Mouse (Mus musculus): Measurements from ENCODE around the gene Coro7. TPM values are rescaled to one million over a fixed set of nuclear protein-coding genes. Genes with fewer than 3 reads are reported as not detected.

Coro7 gene
- polyA plus RNA-seq, 1 experiment = 6.0 TPM

- peaks cover 62% of the 10 kb centered on the region for H3K79me2 ChIP-seq (ENCODE audit: control insufficient read depth, insufficient read depth)
- peaks cover 7% of the 10 kb centered on the region for H3K36me3 ChIP-seq (ENCODE audit: control insufficient read depth, insufficient read depth)
- TF ChIP-seq FOSL1 (IDR thresholded peaks at IDR 0.05; ENCODE audit: insufficient read depth, low read length, poor library complexity, severe bottlenecking) = no peak
- TF ChIP-seq MYOG (IDR thresholded peaks at IDR 0.05; ENCODE audit: control insufficient read depth, extremely low read depth, insufficient read length) = no peak
- peak; percentile 40 for TF ChIP-seq CTCF (IDR thresholded peaks at IDR 0.05; ENCODE audit: control insufficient read depth, insufficient read depth, insufficient read length)
- H3K27me3 ChIP-seq (ENCODE audit: control insufficient read depth, insufficient read depth, insufficient read length) = no peaks in the 10 kb centered on the region
- peak overlapping the region; percentile 61 for H3K4me3 ChIP-seq (ENCODE audit: insufficient read depth, poor library complexity, severe bottlenecking)
- peaks cover 40% of the 10 kb centered on the region for H3K79me3 ChIP-seq (ENCODE audit: low read depth)
- H3ac ChIP-seq (ENCODE audit: control insufficient read depth, insufficient read length, low read depth) = peak overlapping the region; percentile 32
Observed at GRCm38 (mm10) chr16:4592909-4593875, 86.4 kb downstream of the Coro7 start.

GRCm38 (mm10) chr16:4590236-4590635 lies 89.3 kb downstream of the Coro7 start:
- Histone ChIP-seq H3K4me3 (ENCODE audit: insufficient read depth, poor library complexity, severe bottlenecking) (no peak overlapping the region), H3K27me3 (ENCODE audit: control insufficient read depth, insufficient read depth, insufficient read length) (no peaks in the 10 kb centered on the region), H3K79me2 (ENCODE audit: control insufficient read depth, insufficient read depth) (peaks cover 32% of the 10 kb centered on the region), H3K79me3 (ENCODE audit: low read depth) (peaks cover 13% of the 10 kb centered on the region), H3K36me3 (ENCODE audit: control insufficient read depth, insufficient read depth) (no peaks in the 10 kb centered on the region), H3ac (ENCODE audit: control insufficient read depth, insufficient read length, low read depth) (no peak overlapping the region)
- TF ChIP-seq CEBPB (IDR thresholded peaks at IDR 0.05; ENCODE audit: low read depth) (no peak), MYOG (IDR thresholded peaks at IDR 0.05; ENCODE audit: control insufficient read depth, extremely low read depth, insufficient read length) (no peak), MAX (IDR thresholded peaks at IDR 0.05) (no peak)

DNA sequence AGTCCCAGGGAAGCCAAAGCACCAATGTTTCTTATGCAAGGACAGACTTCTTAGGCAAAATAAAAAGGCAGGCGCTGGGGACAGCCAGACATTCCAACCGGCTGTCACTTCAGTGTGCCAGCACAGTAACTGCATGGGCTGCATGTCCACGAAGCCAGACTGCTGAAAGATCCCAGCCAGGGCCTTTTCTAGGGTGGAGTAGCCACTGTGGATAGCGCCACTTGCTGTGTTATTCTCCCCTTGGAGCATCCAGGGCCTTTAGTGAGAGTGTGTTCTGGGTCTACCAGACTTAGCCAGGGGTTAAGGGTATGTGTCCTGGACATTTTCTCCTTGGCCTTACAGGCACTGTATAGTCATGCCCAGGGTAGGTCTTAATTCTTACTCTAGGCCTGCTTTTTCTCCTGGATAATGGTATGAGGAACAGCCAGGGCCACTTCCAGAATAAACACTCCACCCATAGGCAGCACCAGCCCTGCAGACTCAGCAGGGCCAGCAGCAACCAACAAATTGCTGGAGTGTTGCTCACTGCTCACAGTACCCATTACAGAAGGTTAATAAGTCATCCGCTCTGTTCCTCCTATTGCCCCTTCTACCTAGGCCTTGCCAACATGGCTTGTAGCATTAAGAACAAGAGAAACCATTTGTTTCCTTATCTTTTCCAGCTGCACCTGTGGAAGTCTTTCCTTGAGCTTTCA lies 91.9 kb downstream of the Coro7 start:
- Histone ChIP-seq H3K27me3 (ENCODE audit: control insufficient read depth, insufficient read depth, insufficient read length) (no peaks in the 10 kb centered on the region), H3K4me3 (ENCODE audit: insufficient read depth, poor library complexity, severe bottlenecking) (no peak overlapping the region)
- no peak for TF ChIP-seq USF1 (IDR thresholded peaks at IDR 0.05; ENCODE audit: low read depth)
- no peak for TF ChIP-seq CEBPB (IDR thresholded peaks at IDR 0.05; ENCODE audit: low read depth)
- TF ChIP-seq MYOG (IDR thresholded peaks at IDR 0.05; ENCODE audit: control insufficient read depth, extremely low read depth, insufficient read length) = no peak
- TF ChIP-seq MAX (IDR thresholded peaks at IDR 0.05) = no peak
- no peak for TF ChIP-seq CTCF (IDR thresholded peaks at IDR 0.05; ENCODE audit: control insufficient read depth, insufficient read depth, insufficient read length)
- no peak for TF ChIP-seq MYOD1 (IDR thresholded peaks at IDR 0.05; ENCODE audit: control insufficient read depth, insufficient read length, low read depth)
- no peak for TF ChIP-seq FOSL1 (IDR thresholded peaks at IDR 0.05; ENCODE audit: insufficient read depth, low read length, poor library complexity, severe bottlenecking)

DNA sequence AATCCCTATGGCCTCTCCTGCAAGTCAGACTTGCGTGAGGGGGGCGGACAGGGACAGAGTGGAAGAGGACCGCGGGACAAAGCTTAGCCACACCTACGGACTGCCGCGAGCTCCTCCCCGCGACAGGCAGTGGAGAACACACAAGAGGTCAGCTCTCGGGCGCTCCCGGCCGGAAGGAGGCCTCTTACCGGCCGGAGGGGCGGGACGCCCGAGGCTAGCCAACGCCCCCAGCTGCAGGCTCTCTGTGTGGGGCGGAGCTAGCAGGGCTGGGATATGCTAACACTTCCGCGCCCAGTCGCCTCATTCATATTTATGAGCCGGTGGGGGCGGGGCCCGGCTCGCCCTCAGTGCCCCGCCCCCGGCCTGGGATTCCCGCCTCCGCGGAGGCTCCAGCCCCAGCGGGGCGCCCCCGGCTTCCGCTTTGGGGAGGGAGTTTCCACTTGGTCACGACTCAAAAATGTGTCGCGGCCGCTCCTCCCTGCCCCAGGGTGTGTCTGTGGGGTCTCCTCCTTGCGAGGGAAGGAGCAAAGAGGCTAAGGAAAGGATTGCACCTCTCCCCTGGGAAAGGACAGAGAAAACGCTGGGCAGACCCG lies 93.0 kb downstream of the Coro7 start:
- Histone ChIP-seq H3K36me3 (ENCODE audit: control insufficient read depth, insufficient read depth) (no peaks in the 10 kb centered on the region), H3K27me3 (ENCODE audit: control insufficient read depth, insufficient read depth, insufficient read length) (no peaks in the 10 kb centered on the region), H3K79me2 (ENCODE audit: control insufficient read depth, insufficient read depth) (peaks cover under 1% of the 10 kb centered on the region), H3ac (ENCODE audit: control insufficient read depth, insufficient read length, low read depth) (peak overlapping the region; percentile 49), H3K79me3 (ENCODE audit: low read depth) (no peaks in the 10 kb centered on the region), H3K4me3 (ENCODE audit: insufficient read depth, poor library complexity, severe bottlenecking) (peak overlapping the region; percentile 12)
- TF ChIP-seq MYOG (IDR thresholded peaks at IDR 0.05; ENCODE audit: control insufficient read depth, extremely low read depth, insufficient read length) (no peak), CEBPB (IDR thresholded peaks at IDR 0.05; ENCODE audit: low read depth) (no peak)

More for the DNA sequence above, 91.9 kb downstream of the Coro7 start:
- Histone ChIP-seq H3ac (ENCODE audit: control insufficient read depth, insufficient read length, low read depth) (peak overlapping the region; percentile 62), H3K79me2 (ENCODE audit: control insufficient read depth, insufficient read depth) (peaks cover 11% of the 10 kb centered on the region), H3K79me3 (ENCODE audit: low read depth) (peaks cover 7% of the 10 kb centered on the region), H3K36me3 (ENCODE audit: control insufficient read depth, insufficient read depth) (no peaks in the 10 kb centered on the region)

GRCm38 (mm10) chr16:4585642-4586530 lies 93.7 kb downstream of the Coro7 start:
- Histone ChIP-seq H3K79me3 (ENCODE audit: low read depth) (no peaks in the 10 kb centered on the region), H3K27me3 (ENCODE audit: control insufficient read depth, insufficient read depth, insufficient read length) (no peaks in the 10 kb centered on the region), H3ac (ENCODE audit: control insufficient read depth, insufficient read length, low read depth) (peak overlapping the region; percentile 49), H3K79me2 (ENCODE audit: control insufficient read depth, insufficient read depth) (no peaks in the 10 kb centered on the region), H3K4me3 (ENCODE audit: insufficient read depth, poor library complexity, severe bottlenecking) (peak overlapping the region; percentile 12), H3K36me3 (ENCODE audit: control insufficient read depth, insufficient read depth) (no peaks in the 10 kb centered on the region)
- no peak for TF ChIP-seq MAX (IDR thresholded peaks at IDR 0.05)
- TF ChIP-seq MYOG (IDR thresholded peaks at IDR 0.05; ENCODE audit: control insufficient read depth, extremely low read depth, insufficient read length) = no peak
- TF ChIP-seq USF1 (IDR thresholded peaks at IDR 0.05; ENCODE audit: low read depth) = no peak
- no peak for TF ChIP-seq CEBPB (IDR thresholded peaks at IDR 0.05; ENCODE audit: low read depth)
- TF ChIP-seq MYOD1 (IDR thresholded peaks at IDR 0.05; ENCODE audit: control insufficient read depth, insufficient read length, low read depth) = no peak
- TF ChIP-seq FOSL1 (IDR thresholded peaks at IDR 0.05; ENCODE audit: insufficient read depth, low read length, poor library complexity, severe bottlenecking) = no peak
